Mouse (Mus musculus): Measurements from ENCODE around the gene Rtraf. TPM values are rescaled to one million over a fixed set of nuclear protein-coding genes. Genes with fewer than 3 reads are reported as not detected.

Gene Rtraf
- polyA plus RNA-seq, 1 experiment from 2014 or later, result 236 TPM

DNA sequence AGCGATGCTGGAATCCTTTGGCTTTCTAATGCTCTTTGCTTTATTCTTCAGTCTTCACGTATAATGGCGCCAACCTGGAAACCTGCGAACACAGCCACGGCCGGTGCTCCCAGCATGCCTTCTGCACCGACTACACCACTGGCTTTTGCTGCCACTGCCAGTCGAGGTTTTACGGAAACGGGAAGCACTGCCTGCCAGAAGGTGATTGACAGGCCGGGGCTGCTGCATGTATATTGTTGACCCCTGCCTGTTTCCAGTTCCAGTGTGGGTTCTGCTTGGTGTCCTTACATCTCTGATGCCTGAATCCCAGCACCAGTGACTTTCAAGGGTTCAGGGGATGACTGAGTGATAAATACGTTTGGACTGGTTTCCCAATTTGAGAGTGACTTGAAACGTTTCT, 45.7 kb downstream of the Rtraf start:
- 92% methylated on average over 13 of the region's 13 CpGs for WGBS
- no peak overlapping the region for H3K4me2 ChIP-seq (ENCODE audit: low read depth)

DNA sequence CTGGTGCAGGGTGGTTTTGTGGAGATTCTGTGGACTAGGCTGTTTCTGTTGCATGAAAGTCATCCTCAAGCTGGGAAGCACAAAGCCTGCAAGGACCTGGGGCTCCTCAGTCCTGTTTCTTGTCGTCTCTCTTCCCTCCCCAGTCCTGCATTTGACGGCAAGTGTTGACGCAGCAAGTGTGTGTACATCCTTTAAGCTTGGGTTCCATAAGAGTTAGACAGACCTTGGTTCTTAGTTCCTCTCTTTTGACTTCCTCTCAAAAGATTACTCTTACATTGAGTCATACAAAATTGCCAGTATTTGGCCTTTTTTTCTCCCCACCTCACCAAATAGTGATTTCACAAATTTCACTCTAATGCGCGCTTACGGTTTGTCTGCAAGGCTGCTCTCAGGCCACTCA, 46.3 kb downstream of the Rtraf start:
- Histone ChIP-seq H3K27ac (ENCODE audit: low read depth, low read length) (no peak overlapping the region), H3K9me3 (ENCODE audit: control insufficient read depth, low read length) (0 out of 2 replicates have a peak, but pooled peaks cover 2% of the 10 kb centered on the region), H3K36me3 (ENCODE audit: control insufficient read depth, insufficient read depth, low read length) (no peaks in the 10 kb centered on the region), H3K4me2 (ENCODE audit: low read depth) (no peak overlapping the region), H3K4me3 (ENCODE audit: low read depth, low read length) (no peak overlapping the region), H3K27me3 (ENCODE audit: control insufficient read depth, insufficient read depth, low read length) (no peaks in the 10 kb centered on the region), H3K9ac (ENCODE audit: low read length) (no peak overlapping the region), H3K4me1 (ENCODE audit: control insufficient read depth, insufficient read depth, low read length) (no peaks in the 10 kb centered on the region)
- ATAC-seq (ENCODE audit: insufficient read depth, low FRiP score, low TSS enrichment) (no peak), DNase-seq (ENCODE audit: low spot score) (no peak)
- WGBS, result 93% methylated on average over 6 of the region's 6 CpGs

More for the DNA sequence above, 45.7 kb downstream of the Rtraf start:
- no peaks in the 10 kb centered on the region for H3K36me3 ChIP-seq (ENCODE audit: control insufficient read depth, insufficient read depth, low read length)
- H3K4me1 ChIP-seq (ENCODE audit: control insufficient read depth, insufficient read depth, low read length), result no peaks in the 10 kb centered on the region
- no peak overlapping the region for H3K4me3 ChIP-seq (ENCODE audit: low read depth, low read length)
- no peak overlapping the region for H3K27ac ChIP-seq (ENCODE audit: low read depth, low read length)
- H3K9me3 ChIP-seq (ENCODE audit: control insufficient read depth, low read length), result 0 out of 2 replicates have a peak, but pooled peaks cover 2% of the 10 kb centered on the region
- H3K27me3 ChIP-seq (ENCODE audit: control insufficient read depth, insufficient read depth, low read length), result no peaks in the 10 kb centered on the region
- H3K9ac ChIP-seq (ENCODE audit: low read length), result no peak overlapping the region
- ATAC-seq (ENCODE audit: insufficient read depth, low FRiP score, low TSS enrichment) (no peak), DNase-seq (ENCODE audit: low spot score) (no peak)

- WGBS, result 55% methylated on average over 6 of the region's 6 CpGs
- Histone ChIP-seq H3K4me3 (ENCODE audit: low read depth, low read length) (no peak overlapping the region), H3K36me3 (ENCODE audit: control insufficient read depth, insufficient read depth, low read length) (no peaks in the 10 kb centered on the region), H3K27ac (ENCODE audit: low read depth, low read length) (no peak overlapping the region), H3K9ac (ENCODE audit: low read length) (no peak overlapping the region), H3K4me1 (ENCODE audit: control insufficient read depth, insufficient read depth, low read length) (no peaks in the 10 kb centered on the region), H3K4me2 (ENCODE audit: low read depth) (no peak overlapping the region), H3K9me3 (ENCODE audit: control insufficient read depth, low read length) (0 out of 2 replicates have a peak, but pooled peaks cover 2% of the 10 kb centered on the region), H3K27me3 (ENCODE audit: control insufficient read depth, insufficient read depth, low read length) (no peaks in the 10 kb centered on the region)
- DNase-seq (ENCODE audit: low spot score) (no peak), ATAC-seq (ENCODE audit: insufficient read depth, low FRiP score, low TSS enrichment) (no peak)
These were observed 46.7 kb downstream of the Rtraf start for GRCm38 (mm10) chr14:19776890-19777289.

DNA sequence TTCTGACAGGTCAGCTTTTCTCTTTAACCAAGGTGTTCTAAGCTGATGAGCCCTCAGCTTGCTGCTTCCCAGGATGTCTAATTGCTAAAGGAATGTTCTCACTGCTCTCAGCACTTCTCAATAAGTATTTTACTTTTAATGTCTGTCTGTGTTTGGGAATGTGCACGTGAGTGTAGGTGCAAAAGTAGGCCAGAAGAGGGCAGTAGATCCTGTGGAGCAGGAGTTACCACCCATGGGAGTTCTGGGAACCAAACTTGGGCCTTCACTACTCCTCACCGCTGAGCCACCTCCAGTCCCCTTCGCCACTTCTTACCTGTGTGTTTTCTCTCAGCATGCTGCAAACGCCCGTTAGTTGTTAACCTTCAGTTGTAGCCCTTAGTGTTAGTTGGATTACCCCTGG, 47.4 kb downstream of the Rtraf start:
- no peak overlapping the region for H3K9ac ChIP-seq (ENCODE audit: low read length)
- H3K27me3 ChIP-seq (ENCODE audit: control insufficient read depth, insufficient read depth, low read length), result no peaks in the 10 kb centered on the region
- no peak overlapping the region for H3K4me3 ChIP-seq (ENCODE audit: low read depth, low read length)
- H3K36me3 ChIP-seq (ENCODE audit: control insufficient read depth, insufficient read depth, low read length), result no peaks in the 10 kb centered on the region
- no peak overlapping the region for H3K4me2 ChIP-seq (ENCODE audit: low read depth)
- H3K9me3 ChIP-seq (ENCODE audit: control insufficient read depth, low read length), result 0 out of 2 replicates have a peak, but pooled peaks cover 2% of the 10 kb centered on the region
- no peak overlapping the region for H3K27ac ChIP-seq (ENCODE audit: low read depth, low read length)
- DNase-seq (ENCODE audit: low spot score) (no peak), ATAC-seq (ENCODE audit: insufficient read depth, low FRiP score, low TSS enrichment) (no peak)
- no peaks in the 10 kb centered on the region for H3K4me1 ChIP-seq (ENCODE audit: control insufficient read depth, insufficient read depth, low read length)
- WGBS, result 97% methylated on average over 5 of the region's 5 CpGs

GRCm38 (mm10) chr14:19775491-19775890, 48.1 kb downstream of the Rtraf start:
- DNase-seq (ENCODE audit: low spot score) (no peak), ATAC-seq (ENCODE audit: insufficient read depth, low FRiP score, low TSS enrichment) (no peak)
- Histone ChIP-seq H3K4me3 (ENCODE audit: low read depth, low read length) (no peak overlapping the region), H3K9ac (ENCODE audit: low read length) (no peak overlapping the region), H3K9me3 (ENCODE audit: control insufficient read depth, low read length) (0 out of 2 replicates have a peak, but pooled peaks cover 2% of the 10 kb centered on the region), H3K27me3 (ENCODE audit: control insufficient read depth, insufficient read depth, low read length) (no peaks in the 10 kb centered on the region), H3K4me1 (ENCODE audit: control insufficient read depth, insufficient read depth, low read length) (no peaks in the 10 kb centered on the region; the same call in 1 of the 2 replicates), H3K27ac (ENCODE audit: low read depth, low read length) (no peak overlapping the region), H3K36me3 (ENCODE audit: control insufficient read depth, insufficient read depth, low read length) (no peaks in the 10 kb centered on the region), H3K4me2 (ENCODE audit: low read depth) (no peak overlapping the region)
- WGBS, result 95% methylated on average over 4 of the region's 4 CpGs

DNA sequence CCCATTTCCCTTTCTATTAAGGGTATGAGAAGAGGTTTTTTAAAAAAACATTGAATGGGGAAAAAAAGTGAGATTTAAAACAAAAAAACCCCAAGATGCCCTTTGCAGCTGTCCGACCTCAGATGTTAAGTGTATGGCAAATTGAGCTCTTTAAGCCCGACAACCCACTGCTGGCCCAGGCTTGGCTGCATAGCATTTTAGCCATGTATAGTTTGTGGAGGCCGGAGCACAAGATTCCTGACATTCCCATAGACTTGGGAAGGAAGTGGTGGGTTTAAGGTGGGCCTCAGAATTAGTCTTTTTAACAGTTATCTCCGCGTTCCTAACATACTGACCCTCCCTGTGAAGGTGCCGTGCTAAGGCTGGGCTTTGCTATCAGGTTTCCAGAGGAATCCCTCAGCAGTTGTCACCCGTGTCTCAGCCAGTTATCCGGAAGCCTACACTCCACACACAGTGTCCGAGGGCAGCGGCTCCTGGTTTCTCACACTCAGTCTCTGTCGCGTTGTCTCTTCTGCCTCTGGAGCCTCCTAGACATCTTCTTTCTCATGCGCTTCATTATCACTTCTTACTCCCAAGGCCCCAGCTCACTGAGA, 49.5 kb downstream of the Rtraf start:
- H3K36me3 ChIP-seq (ENCODE audit: control insufficient read depth, insufficient read depth, low read length), result no peaks in the 10 kb centered on the region
- no peak for DNase-seq (ENCODE audit: low spot score)
- 75% methylated on average over 13 of the region's 13 CpGs for WGBS
- no peaks in the 10 kb centered on the region for H3K27me3 ChIP-seq (ENCODE audit: control insufficient read depth, insufficient read depth, low read length)
- ATAC-seq (ENCODE audit: insufficient read depth, low FRiP score, low TSS enrichment), result no peak
- no peak overlapping the region for H3K4me3 ChIP-seq (ENCODE audit: low read depth, low read length)
- no peak overlapping the region for H3K9ac ChIP-seq (ENCODE audit: low read length)
- H3K4me2 ChIP-seq (ENCODE audit: low read depth), result no peak overlapping the region
- 0 out of 2 replicates have a peak, but pooled peaks cover 2% of the 10 kb centered on the region for H3K9me3 ChIP-seq (ENCODE audit: control insufficient read depth, low read length)
- no peak overlapping the region for H3K27ac ChIP-seq (ENCODE audit: low read depth, low read length)
- H3K4me1 ChIP-seq (ENCODE audit: control insufficient read depth, insufficient read depth, low read length), result peaks cover 6% of the 10 kb centered on the region

DNA sequence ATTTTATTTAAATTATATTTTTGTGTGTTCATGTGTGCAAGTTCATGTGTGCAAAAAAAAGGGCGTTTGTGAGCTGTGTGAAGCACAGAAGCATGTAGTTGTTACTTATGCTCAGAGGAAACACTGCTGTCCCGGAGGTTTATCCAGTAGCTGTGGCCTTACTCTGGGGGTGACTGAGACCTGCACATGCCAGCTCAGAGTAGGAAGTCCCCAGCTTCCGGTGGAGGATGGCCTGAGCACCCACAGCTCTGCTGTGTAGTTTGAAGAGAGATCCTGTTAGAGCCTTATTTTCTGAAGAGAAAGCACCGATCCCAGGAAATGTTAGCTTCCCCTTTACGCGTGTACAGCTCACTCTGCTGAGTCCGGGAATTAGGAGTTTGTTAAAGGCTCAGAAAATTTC, 52.5 kb downstream of the Rtraf start:
- ATAC-seq (ENCODE audit: insufficient read depth, low FRiP score, low TSS enrichment) (no peak), DNase-seq (ENCODE audit: low spot score) (no peak)
- Histone ChIP-seq H3K4me2 (ENCODE audit: low read depth) (no peak overlapping the region), H3K9ac (ENCODE audit: low read length) (no peak overlapping the region), H3K9me3 (ENCODE audit: control insufficient read depth, low read length) (0 out of 2 replicates have a peak, but pooled peaks cover under 1% of the 10 kb centered on the region), H3K36me3 (ENCODE audit: control insufficient read depth, insufficient read depth, low read length) (no peaks in the 10 kb centered on the region), H3K4me3 (ENCODE audit: low read depth, low read length) (no peak overlapping the region), H3K4me1 (ENCODE audit: control insufficient read depth, insufficient read depth, low read length) (peaks cover 12% of the 10 kb centered on the region), H3K27ac (ENCODE audit: low read depth, low read length) (no peak overlapping the region), H3K27me3 (ENCODE audit: control insufficient read depth, insufficient read depth, low read length) (no peaks in the 10 kb centered on the region)
- WGBS, result 82% methylated on average over 7 of the region's 7 CpGs

GRCm38 (mm10) chr14:19769441-19770200, 54.0 kb downstream of the Rtraf start:
- no peaks in the 10 kb centered on the region for H3K9me3 ChIP-seq (ENCODE audit: control insufficient read depth, low read length)
- H3K4me2 ChIP-seq (ENCODE audit: low read depth), result no peak overlapping the region
- DNase-seq (ENCODE audit: low spot score) (peak; percentile 34), ATAC-seq (ENCODE audit: insufficient read depth, low FRiP score, low TSS enrichment) (no peak)
- no peaks in the 10 kb centered on the region for H3K36me3 ChIP-seq (ENCODE audit: control insufficient read depth, insufficient read depth, low read length)
- H3K4me1 ChIP-seq (ENCODE audit: control insufficient read depth, insufficient read depth, low read length), result peaks cover 13% of the 10 kb centered on the region
- 33% methylated on average over 6 of the region's 6 CpGs for WGBS
- no peak overlapping the region for H3K9ac ChIP-seq (ENCODE audit: low read length)
- H3K27me3 ChIP-seq (ENCODE audit: control insufficient read depth, insufficient read depth, low read length), result no peaks in the 10 kb centered on the region
- H3K27ac ChIP-seq (ENCODE audit: low read depth, low read length), result no peak overlapping the region
- no peak overlapping the region for H3K4me3 ChIP-seq (ENCODE audit: low read depth, low read length)

- DNase-seq (ENCODE audit: low spot score) (no peak), ATAC-seq (ENCODE audit: insufficient read depth, low FRiP score, low TSS enrichment) (no peak)
- no peak overlapping the region for H3K27ac ChIP-seq (ENCODE audit: low read depth, low read length)
- no peak overlapping the region for H3K9ac ChIP-seq (ENCODE audit: low read length)
- H3K4me1 ChIP-seq (ENCODE audit: control insufficient read depth, insufficient read depth, low read length), result peaks cover 13% of the 10 kb centered on the region
- 89% methylated on average over 6 of the region's 6 CpGs for WGBS
- no peaks in the 10 kb centered on the region for H3K9me3 ChIP-seq (ENCODE audit: control insufficient read depth, low read length)
- H3K4me3 ChIP-seq (ENCODE audit: low read depth, low read length), result no peak overlapping the region
- no peaks in the 10 kb centered on the region for H3K27me3 ChIP-seq (ENCODE audit: control insufficient read depth, insufficient read depth, low read length)
- no peaks in the 10 kb centered on the region for H3K36me3 ChIP-seq (ENCODE audit: control insufficient read depth, insufficient read depth, low read length)
- no peak overlapping the region for H3K4me2 ChIP-seq (ENCODE audit: low read depth)
These were observed 55.0 kb downstream of the Rtraf start for GRCm38 (mm10) chr14:19768648-19769047.

Data from neural tube, embryonic 11.5 days (tissue).